Mouse (Mus musculus): ENCODE results near the gene Bsn.

DNA sequence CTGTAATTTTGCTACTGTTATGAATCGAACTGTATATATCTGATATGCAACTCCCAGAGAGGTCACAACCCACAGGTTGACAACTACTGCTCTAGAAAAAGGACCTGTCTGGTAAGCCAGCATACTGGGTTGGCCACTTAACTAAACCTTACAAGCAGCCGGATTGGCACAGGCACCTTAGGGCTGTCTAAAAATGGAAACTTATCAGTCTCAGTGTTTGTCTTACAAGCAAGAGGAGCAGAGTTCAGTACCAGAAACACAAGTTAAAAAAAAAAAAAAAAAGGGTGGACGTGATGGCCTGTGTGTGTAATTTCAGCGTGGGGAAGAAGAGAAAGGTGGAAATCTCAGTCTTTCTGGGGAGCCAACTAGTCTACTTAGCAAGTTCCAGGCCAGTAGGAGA, 118.4 kb downstream of the Bsn start:
- TF ChIP-seq POLR2A (IDR thresholded peaks at IDR 0.05; ENCODE audit: insufficient read length, low read depth) (no peak), MAX (IDR thresholded peaks at IDR 0.05; ENCODE audit: low read depth) (no peak), USF1 (IDR thresholded peaks at IDR 0.05; ENCODE audit: low read depth) (no peak)
